Mouse (Mus musculus): Measurements from ENCODE around the gene Phactr3.

Gene Phactr3

DNA sequence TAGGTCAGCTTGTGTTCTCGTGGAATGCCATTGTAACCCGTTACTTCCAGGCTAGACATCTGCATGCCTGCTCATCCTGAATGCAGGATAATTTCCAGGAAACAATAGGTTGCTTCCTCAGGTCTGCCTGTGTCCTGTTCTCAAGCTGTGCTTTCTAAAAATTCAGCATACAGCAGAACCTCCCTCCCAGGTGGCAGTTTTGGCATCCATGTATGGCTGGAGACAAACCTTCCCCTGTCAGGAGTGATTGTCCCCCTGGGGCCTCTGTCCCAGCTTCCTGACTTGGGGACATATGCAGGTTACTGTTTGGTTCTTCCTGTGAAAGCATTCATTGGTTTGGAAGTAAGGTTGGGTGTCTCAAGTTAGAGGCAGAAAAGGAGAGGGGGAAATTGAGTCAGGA lies 74.7 kb downstream of the Phactr3 start:
- no peak for DNase-seq (ENCODE audit: low read depth, low spot score)

DNA sequence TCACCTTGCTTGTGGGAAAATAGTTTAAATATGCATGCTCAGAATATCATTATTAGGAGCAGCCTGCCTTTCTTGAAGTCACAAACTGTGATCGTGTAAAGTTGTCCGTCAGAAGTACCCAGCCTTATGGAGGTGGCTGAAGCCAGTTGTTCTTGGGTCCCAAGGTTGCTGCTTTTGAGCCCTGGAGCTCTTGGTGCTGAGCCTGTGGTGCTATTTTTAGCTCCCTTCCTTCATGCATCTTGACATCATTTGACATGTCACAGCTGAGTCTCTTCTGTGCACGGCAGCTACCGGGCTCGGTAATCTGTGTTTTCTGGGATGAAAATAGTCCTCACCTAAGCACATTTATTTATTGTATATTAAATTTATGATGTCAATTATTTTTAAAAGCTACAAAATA lies 76.1 kb downstream of the Phactr3 start:
- DNase-seq (ENCODE audit: low read depth, low spot score), result no peak

DNA sequence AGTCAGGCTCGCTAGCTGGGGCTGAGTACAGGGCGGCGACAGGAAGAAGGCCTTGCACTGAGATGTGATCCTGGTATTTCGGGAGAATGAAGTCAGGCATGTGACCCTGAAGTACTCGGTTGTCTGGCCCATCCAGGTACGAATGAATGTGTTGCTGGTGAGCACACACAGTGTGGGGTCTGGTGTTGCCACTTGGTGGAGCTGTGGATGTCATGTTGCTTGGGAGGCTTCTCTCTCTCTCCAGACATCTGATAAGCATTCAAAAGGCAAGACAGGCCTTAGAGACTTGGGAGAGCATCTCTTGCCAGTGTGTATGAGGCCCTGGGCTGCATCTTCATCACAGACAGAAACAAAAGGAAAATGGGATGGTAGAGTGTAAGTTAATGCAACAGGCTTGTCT lies 77.3 kb downstream of the Phactr3 start:
- DNase-seq (ENCODE audit: low read depth, low spot score), result no peak

- no peak for DNase-seq (ENCODE audit: low read depth, low spot score)
These were observed 78.8 kb downstream of the Phactr3 start for GRCm38 (mm10) chr2:178197542-178197941.

GRCm38 (mm10) chr2:178204455-178204854 lies 85.7 kb downstream of the Phactr3 start:
- DNase-seq (ENCODE audit: low read depth, low spot score), result no peak

GRCm38 (mm10) chr2:178208186-178208600 lies 89.4 kb downstream of the Phactr3 start:
- DNase-seq (ENCODE audit: low read depth, low spot score), result no peak

- no peak for DNase-seq (ENCODE audit: low read depth, low spot score)
These were observed 95.1 kb downstream of the Phactr3 start for GRCm38 (mm10) chr2:178213826-178214225.

- DNase-seq (ENCODE audit: low read depth, low spot score), result no peak
These were observed 95.8 kb downstream of the Phactr3 start for GRCm38 (mm10) chr2:178214531-178214930.

- DNase-seq (ENCODE audit: low read depth, low spot score), result no peak
These were observed 99.7 kb downstream of the Phactr3 start for GRCm38 (mm10) chr2:178218461-178218860.

GRCm38 (mm10) chr2:178219454-178220147 lies 100.8 kb downstream of the Phactr3 start:
- DNase-seq (ENCODE audit: low read depth, low spot score), result no peak

- no peak for DNase-seq (ENCODE audit: low read depth, low spot score)
These were observed 101.5 kb downstream of the Phactr3 start for GRCm38 (mm10) chr2:178220148-178220717.

DNA sequence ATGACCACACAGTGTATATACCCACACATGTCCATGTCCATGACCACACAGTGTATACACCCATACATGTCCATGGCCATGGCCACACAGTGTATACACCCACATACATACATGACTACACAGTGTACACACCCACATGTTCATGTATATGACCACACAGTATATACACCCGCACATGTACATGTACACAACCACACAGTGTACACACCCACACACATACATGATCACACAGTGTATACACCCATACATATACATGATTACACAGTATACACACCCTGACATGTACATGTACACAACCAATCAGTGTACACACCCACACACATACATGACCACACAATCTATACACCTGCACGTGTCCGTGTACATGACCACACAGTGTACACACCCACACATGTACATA lies 102.2 kb downstream of the Phactr3 start:
- DNase-seq (ENCODE audit: low read depth, low spot score), result no peak

GRCm38 (mm10) chr2:178229231-178229630 lies 110.5 kb downstream of the Phactr3 start:
- no peak for DNase-seq (ENCODE audit: low read depth, low spot score)

- DNase-seq (ENCODE audit: low read depth, low spot score), result no peak
These were observed 114.7 kb downstream of the Phactr3 start for GRCm38 (mm10) chr2:178233487-178233886.

- no peak for DNase-seq (ENCODE audit: low read depth, low spot score)
These were observed 118.3 kb downstream of the Phactr3 start for GRCm38 (mm10) chr2:178237056-178237455.

DNA sequence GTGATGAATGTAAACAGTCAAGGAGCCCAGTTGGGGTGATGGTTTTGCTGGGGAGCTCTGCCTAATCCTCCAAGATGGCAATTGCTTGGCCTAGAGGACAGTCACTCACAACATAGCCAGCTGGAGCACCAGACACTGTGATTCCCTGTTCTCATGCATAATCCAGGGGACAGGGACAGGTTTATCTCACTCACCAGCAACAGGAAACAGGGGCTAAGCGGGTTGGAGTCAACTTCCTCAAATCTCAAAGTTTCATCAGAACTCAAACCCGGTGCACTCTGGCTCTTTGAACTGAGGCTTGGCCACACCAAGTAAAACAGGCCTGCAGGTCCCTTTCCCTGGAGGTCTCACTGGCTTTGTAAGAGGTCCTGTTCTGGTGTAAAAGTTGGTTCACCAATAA lies 119.7 kb downstream of the Phactr3 start:
- DNase-seq (ENCODE audit: low read depth, low spot score), result no peak

DNA sequence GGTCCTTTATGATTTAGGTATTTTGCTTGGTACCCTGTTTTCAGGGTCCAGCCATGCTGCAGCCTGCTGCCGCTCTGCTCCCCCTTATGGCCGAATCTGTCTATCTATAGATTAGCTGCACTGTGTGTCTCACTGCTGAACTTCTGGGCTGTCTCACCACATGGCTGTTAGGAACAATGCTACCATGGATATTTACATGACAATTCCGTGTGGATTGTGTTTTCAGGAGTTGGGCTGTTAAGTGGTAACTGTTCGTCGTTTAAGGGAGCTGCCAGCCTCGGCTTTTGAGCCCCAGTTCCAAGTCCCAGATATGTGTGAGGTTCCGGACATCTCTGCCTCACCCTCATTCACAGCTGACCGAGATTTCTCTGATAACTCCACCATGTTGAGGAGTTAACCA lies 122.1 kb downstream of the Phactr3 start:
- no peak for DNase-seq (ENCODE audit: low read depth, low spot score)

DNA sequence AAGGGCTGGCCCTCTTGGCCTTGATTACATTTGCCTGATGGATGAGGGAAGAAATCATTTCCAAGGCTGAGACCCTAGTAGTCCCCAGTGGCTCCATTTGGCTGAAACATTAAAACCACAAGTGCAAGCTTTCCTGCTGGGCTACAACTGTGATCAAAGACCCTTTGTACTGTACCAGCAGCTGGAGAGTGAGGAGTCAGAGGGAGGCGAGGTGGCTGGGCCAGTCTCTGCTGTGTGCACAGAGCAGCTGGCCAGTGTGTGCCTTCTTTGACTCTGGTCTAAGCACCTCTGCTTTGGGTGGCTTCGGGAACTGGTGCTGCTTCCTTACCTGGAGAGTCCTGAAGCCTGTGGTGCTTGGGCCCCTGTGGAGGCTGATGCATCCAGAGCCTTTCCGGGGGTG lies 122.6 kb downstream of the Phactr3 start:
- DNase-seq (ENCODE audit: low read depth, low spot score), result no peak

GRCm38 (mm10) chr2:178242996-178243395 lies 124.2 kb downstream of the Phactr3 start:
- no peak for DNase-seq (ENCODE audit: low read depth, low spot score)

DNA sequence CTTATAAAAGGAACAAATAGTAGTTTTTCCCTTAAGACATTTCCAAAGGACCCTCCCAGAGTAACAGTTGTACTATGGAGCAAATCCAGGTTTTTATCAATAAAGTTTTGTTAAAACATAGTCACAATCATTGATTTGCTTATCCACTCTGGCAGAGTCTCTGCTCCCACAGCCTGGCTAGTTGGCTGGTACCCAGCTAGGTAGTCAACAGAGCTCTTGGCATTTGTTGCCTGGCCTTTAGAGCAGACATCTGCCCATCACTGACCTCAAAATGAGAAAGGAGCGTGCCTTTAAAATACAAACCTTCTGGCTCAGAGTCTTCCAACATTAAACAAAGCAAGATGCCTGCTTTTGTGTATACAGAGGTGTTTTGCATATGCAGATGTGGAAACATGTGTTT lies 126.1 kb downstream of the Phactr3 start:
- DNase-seq (ENCODE audit: low read depth, low spot score), result no peak

DNA sequence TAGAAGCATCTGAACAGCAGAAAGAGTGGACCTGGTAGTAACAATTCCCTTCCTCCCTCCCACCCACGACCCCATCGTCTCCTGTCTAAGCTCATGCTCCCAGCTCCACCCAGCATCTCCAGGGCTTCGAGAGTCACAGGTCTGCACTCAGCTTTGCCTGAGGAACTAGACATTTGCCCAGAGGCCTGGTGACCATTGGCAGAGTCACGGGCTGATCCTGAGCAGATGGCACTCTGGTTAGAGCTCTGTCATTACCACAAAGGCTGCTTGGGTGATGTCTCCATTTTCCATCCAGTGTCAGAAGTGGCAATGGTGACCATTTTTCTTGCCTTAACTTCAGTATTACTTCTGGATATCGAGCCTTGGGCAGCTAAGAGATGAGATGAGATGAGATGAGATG lies 127.1 kb downstream of the Phactr3 start:
- no peak for DNase-seq (ENCODE audit: low read depth, low spot score)

DNA sequence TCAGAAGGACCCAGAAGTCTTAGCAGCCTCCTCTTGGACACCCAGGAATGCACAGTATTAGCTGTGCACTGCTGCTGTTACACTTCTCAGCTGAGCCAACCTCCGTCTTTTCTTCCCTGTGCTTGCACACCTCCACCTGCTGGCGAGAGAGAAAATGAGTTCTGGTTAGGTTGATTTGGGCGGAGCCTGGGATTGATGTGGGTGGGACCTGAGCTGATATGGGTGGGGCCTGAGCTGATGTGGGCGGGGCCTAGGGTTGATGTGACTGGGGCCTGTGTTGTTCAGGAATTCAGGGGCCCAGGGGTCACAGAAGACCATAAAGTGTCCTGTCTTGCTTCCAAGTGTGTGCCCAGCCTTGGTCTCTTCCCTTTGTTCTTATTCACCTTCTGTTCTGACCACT lies 128.0 kb downstream of the Phactr3 start:
- no peak for DNase-seq (ENCODE audit: low read depth, low spot score)

DNA sequence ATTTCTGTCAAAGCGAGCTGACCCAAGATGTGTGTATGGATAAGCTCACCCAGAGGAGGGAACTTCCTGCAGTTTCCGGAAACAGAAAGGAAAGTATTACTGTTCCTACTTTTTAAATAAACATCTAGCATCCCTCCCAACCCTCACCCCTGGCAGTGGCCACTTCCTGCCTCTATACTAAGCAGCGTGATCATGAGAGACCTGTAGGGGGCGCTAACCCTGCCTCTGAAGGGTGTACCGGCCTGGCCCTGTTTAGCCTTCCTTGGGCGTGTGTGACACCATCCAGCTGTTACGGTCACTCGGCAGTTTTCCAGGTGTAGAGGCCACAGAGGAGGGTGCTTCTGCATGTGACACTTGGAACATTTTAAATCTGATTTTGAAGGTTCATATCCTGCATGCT lies 128.5 kb downstream of the Phactr3 start:
- no peak for DNase-seq (ENCODE audit: low read depth, low spot score)
